Mouse (Mus musculus) heart, embryonic 12.5 days (tissue): ENCODE measurements around the gene Irf2bp2. TPM values are rescaled to one million over a fixed set of nuclear protein-coding genes. Genes with fewer than 3 reads are reported as not detected.
"Not testable (repeated sequence)": the region's sequence is repeated elsewhere in the genome, so short reads cannot be mapped to it uniquely, and the experiment has no call there.

Source experiments
- ATAC-seq: fragments of 200-750 bp; cut with Nextera tagmentation; 2 replicates; pipeline ENCODE4 v1.8.0; 2017; ENCODE audit warnings: moderate TSS enrichment, moderate library complexity; ENCODE audit not compliant: insufficient number of reproducible peaks, low FRiP score
- H3K27ac ChIP-seq: fragments of 300-500 bp; sonication (generic); 2 replicates; pipeline ENCODE4 v1.5.1; 2016; ENCODE audit warnings: mild to moderate bottlenecking, moderate library complexity; ENCODE audit not compliant: poor library complexity, severe bottlenecking
- H3K27me3 ChIP-seq: fragments of 300-500 bp; sonication (generic); replicated peaks from 2 replicates; pipeline ENCODE4 v1.6.1; 2016; ENCODE audit warnings: mild to moderate bottlenecking, moderate library complexity
- H3K36me3 ChIP-seq: fragments of 300-500 bp; sonication (generic); 2 replicates; pipeline ENCODE4 v1.6.1; 2016; ENCODE audit warnings: mild to moderate bottlenecking, moderate library complexity
- H3K4me1 ChIP-seq: fragments of 300-500 bp; sonication (generic); replicated peaks from 2 replicates; pipeline ENCODE4 v1.6.1; 2016; ENCODE audit warnings: mild to moderate bottlenecking
- H3K4me2 ChIP-seq: fragments of 300-500 bp; sonication (generic); 2 replicates; pipeline ENCODE4 v1.6.1; 2016; ENCODE audit warnings: mild to moderate bottlenecking, moderate library complexity
- H3K4me3 ChIP-seq: fragments of 300-500 bp; sonication (generic); 2 replicates; pipeline ENCODE4 v1.5.1; 2016; ENCODE audit warnings: mild to moderate bottlenecking
- H3K9ac ChIP-seq: fragments of 300-500 bp; sonication (generic); 2 replicates; pipeline ENCODE4 v1.6.1; 2016; ENCODE audit warnings: mild to moderate bottlenecking, moderate library complexity
- H3K9me3 ChIP-seq: fragments of 300-500 bp; sonication (generic); replicated peaks from 2 replicates; pipeline ENCODE4 v1.6.1; 2016; ENCODE audit warnings: mild to moderate bottlenecking, moderate library complexity
- WGBS: fragments of 180-500 bp; shearing (Covaris S2); methylation state at CpG from one replicate; pipeline ENCODE4 v1.1.7; 2016; 5-methylcytosine and 5-hydroxymethylcytosine counted together
- polyA plus RNA-seq: library from polyadenylated mRNA; unstranded; fragments of >200 nt; fragmentation: Nextera tagmentation; extraction: Ambion mirVana; gene quantifications from 2 replicates; pipeline ENCODE4 v1.2.1, GENCODE M21; 2016

Irf2bp2 gene
- polyA plus RNA-seq, 1 experiment from 2014 or later: 8.9 TPM

GRCm38 (mm10) chr8:126601325-126601724 is 7.5 kb upstream of the Irf2bp2 start:
- Histone ChIP-seq H3K36me3 (no peaks in the 10 kb centered on the region), H3K4me2 (0 out of 2 replicates have a peak overlapping the region, but pooled peaks have one; percentile 1), H3K9ac (no peak overlapping the region), H3K9me3 (no peaks in the 10 kb centered on the region), H3K27ac (peak overlapping the region; percentile 57; the same call in 1 of the 2 replicates), H3K4me1 (peaks cover 52% of the 10 kb centered on the region), H3K4me3 (no peak overlapping the region), H3K27me3 (no peaks in the 10 kb centered on the region)
- 38% methylated on average over 5 of the region's 5 CpGs for WGBS
- no peak for ATAC-seq

GRCm38 (mm10) chr8:126600816-126601243 is 7.0 kb upstream of the Irf2bp2 start:
- H3K27me3 ChIP-seq: no peaks in the 10 kb centered on the region
- WGBS: 5% methylated on average over 7 of the region's 7 CpGs
- H3K36me3 ChIP-seq: no peaks in the 10 kb centered on the region
- H3K4me2 ChIP-seq: 0 out of 2 replicates have a peak overlapping the region, but pooled peaks have one; percentile 1
- H3K27ac ChIP-seq: peak overlapping the region; percentile 57; the same call in 1 of the 2 replicates
- H3K4me3 ChIP-seq: no peak overlapping the region
- no peak for ATAC-seq
- peaks cover 54% of the 10 kb centered on the region for H3K4me1 ChIP-seq
- H3K9ac ChIP-seq: no peak overlapping the region; the same call in 1 of the 2 replicates
- H3K9me3 ChIP-seq: no peaks in the 10 kb centered on the region

GRCm38 (mm10) chr8:126600388-126600787 is 6.6 kb upstream of the Irf2bp2 start:
- not testable (repeated sequence) for H3K9me3 ChIP-seq, H3K4me2 ChIP-seq, H3K27me3 ChIP-seq, H3K9ac ChIP-seq, ATAC-seq, H3K4me3 ChIP-seq, H3K36me3 ChIP-seq
- 79% methylated on average over 6 of the region's 6 CpGs for WGBS
- Histone ChIP-seq H3K27ac (0 out of 2 replicates have a peak overlapping the region, but pooled peaks have one; percentile 57), H3K4me1 (peaks cover 58% of the 10 kb centered on the region)

GRCm38 (mm10) chr8:126599297-126599696 is 5.5 kb upstream of the Irf2bp2 start:
- Histone ChIP-seq H3K4me1 (peaks cover 66% of the 10 kb centered on the region), H3K9ac (no peak overlapping the region), H3K27ac (no peak overlapping the region), H3K27me3 (no peaks in the 10 kb centered on the region), H3K4me3 (no peak overlapping the region), H3K4me2 (no peak overlapping the region), H3K9me3 (no peaks in the 10 kb centered on the region), H3K36me3 (no peaks in the 10 kb centered on the region)
- WGBS: 67% methylated on average over 4 of the region's 4 CpGs
- no peak for ATAC-seq

GRCm38 (mm10) chr8:126598218-126598617 is 4.4 kb upstream of the Irf2bp2 start:
- Histone ChIP-seq H3K4me3 (no peak overlapping the region), H3K36me3 (no peaks in the 10 kb centered on the region), H3K9me3 (no peaks in the 10 kb centered on the region), H3K4me1 (peaks cover 59% of the 10 kb centered on the region), H3K27me3 (no peaks in the 10 kb centered on the region), H3K9ac (0 out of 2 replicates have a peak overlapping the region, but pooled peaks have one; percentile 7), H3K4me2 (peak overlapping the region; percentile 32), H3K27ac (peak overlapping the region; percentile 100)
- 3% methylated on average over 12 of the region's 12 CpGs for WGBS
- ATAC-seq: no peak

GRCm38 (mm10) chr8:126596721-126597120 is 2.9 kb upstream of the Irf2bp2 start:
- Histone ChIP-seq H3K9ac (peak overlapping the region; percentile 69), H3K27ac (peak overlapping the region; percentile 100), H3K4me1 (peaks cover 51% of the 10 kb centered on the region), H3K9me3 (no peaks in the 10 kb centered on the region), H3K27me3 (no peaks in the 10 kb centered on the region), H3K4me3 (no peak overlapping the region), H3K4me2 (peak overlapping the region; percentile 82), H3K36me3 (peaks cover 10% of the 10 kb centered on the region)
- no peak for ATAC-seq
- 79% methylated on average over 5 of the region's 5 CpGs for WGBS

- ATAC-seq: peak; percentile 30; the same call in 1 of the 2 replicates
- Histone ChIP-seq H3K4me3 (peak overlapping the region; percentile 97), H3K36me3 (peaks cover 16% of the 10 kb centered on the region), H3K27me3 (no peaks in the 10 kb centered on the region), H3K9ac (peak overlapping the region; percentile 100), H3K27ac (peak overlapping the region; percentile 100), H3K9me3 (no peaks in the 10 kb centered on the region), H3K4me2 (peak overlapping the region; percentile 82), H3K4me1 (peaks cover 46% of the 10 kb centered on the region)
- WGBS: 5% methylated on average over 12 of the region's 12 CpGs
These were observed 2.4 kb upstream of the Irf2bp2 start for GRCm38 (mm10) chr8:126596097-126596634.

GRCm38 (mm10) chr8:126595204-126596061 is 1.6 kb upstream of the Irf2bp2 start:
- Histone ChIP-seq H3K9ac (peak overlapping the region; percentile 100), H3K4me2 (peak overlapping the region; percentile 82), H3K4me1 (peaks cover 40% of the 10 kb centered on the region), H3K27me3 (no peaks in the 10 kb centered on the region), H3K9me3 (no peaks in the 10 kb centered on the region), H3K36me3 (peaks cover 19% of the 10 kb centered on the region), H3K27ac (peak overlapping the region; percentile 100), H3K4me3 (peak overlapping the region; percentile 97)
- no peak for ATAC-seq
- 15% methylated on average over 16 of the region's 16 CpGs for WGBS

GRCm38 (mm10) chr8:126594481-126595000 is 755 bp upstream of the Irf2bp2 start:
- H3K27me3 ChIP-seq: no peaks in the 10 kb centered on the region
- H3K4me1 ChIP-seq: peaks cover 37% of the 10 kb centered on the region
- ATAC-seq: peak; percentile 86
- H3K9ac ChIP-seq: peak overlapping the region; percentile 100
- peaks cover 26% of the 10 kb centered on the region for H3K36me3 ChIP-seq
- 1% methylated on average over 48 of the region's 48 CpGs for WGBS
- no peaks in the 10 kb centered on the region for H3K9me3 ChIP-seq
- H3K27ac ChIP-seq: peak overlapping the region; percentile 100
- H3K4me3 ChIP-seq: peak overlapping the region; percentile 97
- H3K4me2 ChIP-seq: peak overlapping the region; percentile 82

- 2% methylated on average over 111 of the region's 113 CpGs for WGBS
- Histone ChIP-seq H3K9ac (peak overlapping the region; percentile 100), H3K9me3 (no peaks in the 10 kb centered on the region), H3K4me1 (peaks cover 35% of the 10 kb centered on the region), H3K4me2 (peak overlapping the region; percentile 97), H3K4me3 (peak overlapping the region; percentile 97), H3K36me3 (peaks cover 31% of the 10 kb centered on the region), H3K27me3 (no peaks in the 10 kb centered on the region), H3K27ac (peak overlapping the region; percentile 100)
- no peak for ATAC-seq
These were observed 815 bp downstream of the Irf2bp2 start for GRCm38 (mm10) chr8:126592771-126593571.
